Mouse (Mus musculus): ENCODE data around the gene Olfr782. TPM values are rescaled to one million over a fixed set of nuclear protein-coding genes. Genes with fewer than 3 reads are reported as not detected.

Olfr782 gene
- polyA plus RNA-seq, 1 experiment from 2014 or later: not detected

DNA sequence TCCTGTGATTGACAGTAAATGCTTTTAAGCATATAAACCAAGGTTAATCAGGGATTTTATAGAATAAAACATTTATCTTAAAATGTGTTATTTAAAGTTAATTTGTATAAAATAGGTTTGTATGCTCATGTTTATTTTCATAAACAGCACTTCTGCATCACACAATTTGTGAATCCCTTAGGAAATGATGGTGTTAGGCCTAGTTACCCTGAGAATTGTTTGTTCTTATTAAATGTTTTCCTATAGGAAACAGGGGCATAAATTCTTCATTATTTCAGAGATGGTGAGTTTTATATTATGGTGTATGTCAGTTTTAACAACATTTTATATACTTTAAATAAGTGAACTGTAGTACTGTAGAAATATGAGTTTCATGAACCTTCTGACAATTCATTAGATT lies 35.1 kb downstream of the Olfr782 start, which contains the start of gene Olfr784:
TSS of gene Olfr784 (plus strand) at position 301 of the 400 bp plus-strand sequence.
- Histone ChIP-seq H3K36me3 (ENCODE audit: control insufficient read depth, insufficient read depth, low read length) (no peaks in the 10 kb centered on the region), H3K4me1 (ENCODE audit: control insufficient read depth, insufficient read depth, low read length) (no peaks in the 10 kb centered on the region), H3K9me3 (ENCODE audit: control insufficient read depth, low read length) (no peaks in the 10 kb centered on the region), H3K9ac (ENCODE audit: low read length) (no peak within 1 kb of the TSS), H3K4me3 (ENCODE audit: low read depth, low read length) (no peak within 1 kb of the TSS), H3K27ac (ENCODE audit: low read depth, low read length) (no peak within 1 kb of the TSS), H3K4me2 (ENCODE audit: low read depth) (no peak within 1 kb of the TSS), H3K27me3 (ENCODE audit: control insufficient read depth, insufficient read depth, low read length) (no peaks in the 10 kb centered on the region)
- DNase-seq (ENCODE audit: low spot score) (no peak), ATAC-seq (ENCODE audit: insufficient read depth, low FRiP score, low TSS enrichment) (no peak)

DNA sequence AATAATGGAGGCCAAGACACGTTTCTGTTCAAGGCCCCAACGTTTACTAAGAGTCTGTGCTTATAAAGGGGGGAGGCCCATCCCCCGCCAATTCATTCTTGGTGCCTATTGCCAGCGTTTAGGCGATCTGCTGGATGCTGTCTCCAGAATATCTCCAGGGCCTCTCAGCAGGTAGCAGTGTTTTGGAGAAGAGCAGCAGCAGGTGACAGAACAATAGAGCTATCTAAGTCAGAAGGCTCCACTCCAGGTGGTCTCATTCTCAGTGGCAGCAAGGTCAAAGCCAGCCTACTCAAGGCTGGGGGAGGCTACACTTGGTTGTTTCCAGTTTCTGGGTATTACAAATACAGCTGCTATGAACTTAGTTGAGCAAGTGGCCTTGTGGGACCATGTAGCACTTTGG lies 52.2 kb downstream of the Olfr782 start:
- Histone ChIP-seq H3K36me3 (ENCODE audit: control insufficient read depth, insufficient read depth, low read length) (no peaks in the 10 kb centered on the region), H3K27me3 (ENCODE audit: control insufficient read depth, insufficient read depth, low read length) (no peaks in the 10 kb centered on the region), H3K4me2 (ENCODE audit: low read depth) (no peak overlapping the region), H3K9ac (ENCODE audit: low read length) (no peak overlapping the region), H3K4me3 (ENCODE audit: low read depth, low read length) (no peak overlapping the region), H3K27ac (ENCODE audit: low read depth, low read length) (no peak overlapping the region), H3K4me1 (ENCODE audit: control insufficient read depth, insufficient read depth, low read length) (no peaks in the 10 kb centered on the region), H3K9me3 (ENCODE audit: control insufficient read depth, low read length) (no peaks in the 10 kb centered on the region)
- WGBS: 39% methylated on average over 5 of the region's 5 CpGs
- ATAC-seq (ENCODE audit: insufficient read depth, low FRiP score, low TSS enrichment) (no peak), DNase-seq (ENCODE audit: low spot score) (no peak)

Other genes with a start within 250 kb of the Olfr782 start
- not detected in 2 replicates for gene Olfr768, start 249.5 kb upstream of the Olfr782 start, polyA plus RNA-seq (2014; fragmentation: Nextera tagmentation; extraction: Ambion mirVana)
- gene Olfr769, start 231.0 kb upstream of the Olfr782 start, polyA plus RNA-seq (2014; fragmentation: Nextera tagmentation; extraction: Ambion mirVana): not detected in 2 replicates
- not detected in 2 replicates for gene Olfr770, start 209.9 kb upstream of the Olfr782 start, polyA plus RNA-seq (2014; fragmentation: Nextera tagmentation; extraction: Ambion mirVana)
- gene Olfr771, start 184.1 kb upstream of the Olfr782 start, polyA plus RNA-seq (2014; fragmentation: Nextera tagmentation; extraction: Ambion mirVana): not detected in 2 replicates
- gene Olfr772, start 170.9 kb upstream of the Olfr782 start, polyA plus RNA-seq (2014; fragmentation: Nextera tagmentation; extraction: Ambion mirVana): not detected in 2 replicates
- gene Olfr773, start 161.4 kb upstream of the Olfr782 start, polyA plus RNA-seq (2014; fragmentation: Nextera tagmentation; extraction: Ambion mirVana): not detected in 2 replicates
- not detected in 2 replicates for gene Olfr774, start 112.6 kb upstream of the Olfr782 start, polyA plus RNA-seq (2014; fragmentation: Nextera tagmentation; extraction: Ambion mirVana)
- gene Olfr775, start 100.4 kb upstream of the Olfr782 start, polyA plus RNA-seq (2014; fragmentation: Nextera tagmentation; extraction: Ambion mirVana): not detected in 2 replicates
- gene Olfr776, start 89.7 kb upstream of the Olfr782 start, polyA plus RNA-seq (2014; fragmentation: Nextera tagmentation; extraction: Ambion mirVana): not detected in 2 replicates
- not detected in 2 replicates for gene Olfr777, start 77.4 kb upstream of the Olfr782 start, polyA plus RNA-seq (2014; fragmentation: Nextera tagmentation; extraction: Ambion mirVana)
- not detected in 2 replicates for gene Olfr780, start 30.7 kb upstream of the Olfr782 start, polyA plus RNA-seq (2014; fragmentation: Nextera tagmentation; extraction: Ambion mirVana)
- gene Olfr781, start 20.0 kb upstream of the Olfr782 start, polyA plus RNA-seq (2014; fragmentation: Nextera tagmentation; extraction: Ambion mirVana): not detected in 2 replicates
- 0.15 TPM in 1 of 2 replicates, not detected in the other for gene Olfr784, start 35.2 kb downstream of the Olfr782 start, polyA plus RNA-seq (2014; fragmentation: Nextera tagmentation; extraction: Ambion mirVana)
- not detected in 2 replicates for gene Olfr785, start 56.6 kb downstream of the Olfr782 start, polyA plus RNA-seq (2014; fragmentation: Nextera tagmentation; extraction: Ambion mirVana)
- gene Olfr786, start 78.5 kb downstream of the Olfr782 start, polyA plus RNA-seq (2014; fragmentation: Nextera tagmentation; extraction: Ambion mirVana): not detected in 2 replicates
- not detected in 2 replicates for gene Olfr787, start 113.0 kb downstream of the Olfr782 start, polyA plus RNA-seq (2014; fragmentation: Nextera tagmentation; extraction: Ambion mirVana)
- gene Olfr788, start 122.1 kb downstream of the Olfr782 start, polyA plus RNA-seq (2014; fragmentation: Nextera tagmentation; extraction: Ambion mirVana): not detected in 2 replicates
- not detected in 2 replicates for gene Olfr789, start 135.9 kb downstream of the Olfr782 start, polyA plus RNA-seq (2014; fragmentation: Nextera tagmentation; extraction: Ambion mirVana)
- not detected in 2 replicates for gene Olfr790, start 149.6 kb downstream of the Olfr782 start, polyA plus RNA-seq (2014; fragmentation: Nextera tagmentation; extraction: Ambion mirVana)
- not detected in 2 replicates for gene Olfr791, start 172.9 kb downstream of the Olfr782 start, polyA plus RNA-seq (2014; fragmentation: Nextera tagmentation; extraction: Ambion mirVana)
- not detected in 2 replicates for gene Olfr792, start 190.3 kb downstream of the Olfr782 start, polyA plus RNA-seq (2014; fragmentation: Nextera tagmentation; extraction: Ambion mirVana)
- gene Olfr794, start 218.8 kb downstream of the Olfr782 start, polyA plus RNA-seq (2014; fragmentation: Nextera tagmentation; extraction: Ambion mirVana): not detected in 2 replicates

Measured in neural tube, embryonic 11.5 days (tissue).